Mouse (Mus musculus): ENCODE measurements at regions not wholly inside any gene's neighbourhood (a gene's known extent, or its start where the extent isn't known, plus 50 kb on each side); places are given as distances from the start of the nearest gene placed in this dataset.

- no peak for TF ChIP-seq CTCF (IDR thresholded peaks at IDR 0.05; ENCODE audit: low read depth, low read length)
- no peak for TF ChIP-seq EP300 (IDR thresholded peaks at IDR 0.05; ENCODE audit: insufficient read depth, low read depth, low read length)
Observed at GRCm38 (mm10) chr5:118857001-118857400, 296.5 kb downstream of the Med13l start.

Measured in ES-Bruce4 (cell line).